Mouse (Mus musculus) CH12.LX (cell line): Measurements from ENCODE around the gene Uhrf1bp1l. TPM values are rescaled to one million over a fixed set of nuclear protein-coding genes. Genes with fewer than 3 reads are reported as not detected.
A peak's percentile ranks its signal among the peaks of the same experiment; 100 is the strongest.

Experiments used
- DNase-seq: peaks from one replicate; pipeline ENCODE4 v3.0.0-alpha.2; 2013; ENCODE audit errors: extremely low read depth
- H3K27ac ChIP-seq: 2 replicates; pipeline ENCODE4 v1.5.1; 2012; ENCODE audit warnings: low read depth, mild to moderate bottlenecking, control low read depth, moderate library complexity; ENCODE audit not compliant: insufficient read depth
- H3K27me3 ChIP-seq: replicated peaks from 2 replicates; pipeline ENCODE3; 2012; ENCODE audit warnings: inconsistent platforms
- H3K36me3 ChIP-seq, 2 experiments: replicated peaks in 1 of 2; 2 replicates each; pipeline versions ENCODE3 to v1.6.1; 2012; ENCODE audit warnings: inconsistent platforms in 1 of 2, low read length in 1 of 2, mild to moderate bottlenecking in 1 of 2, mixed read lengths in 1 of 2, moderate library complexity in 1 of 2; ENCODE audit not compliant: control insufficient read depth in 1 of 2, insufficient read depth in 1 of 2
- H3K4me1 ChIP-seq, 2 experiments: 2 replicates each; pipeline ENCODE4 v1.6.1; 2012; ENCODE audit warnings: inconsistent platforms in 1 of 2, moderate library complexity in 1 of 2; ENCODE audit not compliant: insufficient read depth in 2 of 2, control insufficient read depth in 1 of 2
- H3K4me2 ChIP-seq: 2 replicates; pipeline ENCODE4 v1.6.1; 2012; ENCODE audit warnings: low read depth, mild to moderate bottlenecking, control low read depth; ENCODE audit not compliant: poor library complexity, insufficient read depth, severe bottlenecking
- H3K4me3 ChIP-seq, 3 experiments: fragments of 150-350 bp in 1 of 3; sonication (generic) in 1 of 3; replicated peaks in 1 of 3; 2 replicates each; pipeline versions ENCODE3 to v1.5.1; 2011 to 2012; ENCODE audit warnings: low read depth in 2 of 3, low read length in 2 of 3, mild to moderate bottlenecking in 2 of 3, moderate library complexity in 2 of 3, control low read depth in 1 of 3, improper control_type of control experiment in 1 of 3, inconsistent platforms in 1 of 3, mixed read lengths in 1 of 3; ENCODE audit not compliant: poor library complexity in 1 of 3
- H3K79me2 ChIP-seq: replicated peaks from 2 replicates; pipeline ENCODE4 v1.6.1; 2012; ENCODE audit warnings: mild to moderate bottlenecking, moderate library complexity; ENCODE audit not compliant: control insufficient read depth, poor library complexity, insufficient read depth, severe bottlenecking; ENCODE audit errors: extremely low read depth
- H3K9ac ChIP-seq: 2 replicates; pipeline ENCODE4 v1.6.1; 2012; ENCODE audit warnings: low read depth, mild to moderate bottlenecking, control low read depth, moderate library complexity; ENCODE audit not compliant: insufficient read depth
- H3K9me3 ChIP-seq: replicated peaks from 2 replicates; pipeline ENCODE3; 2012; ENCODE audit warnings: low read length, inconsistent platforms, mixed read lengths
- BHLHE40 ChIP-seq: IDR thresholded peaks from 2 replicates; pipeline ENCODE4 v1.6.1; 2011; ENCODE audit warnings: mild to moderate bottlenecking, low read depth, low read length, improper control_type of control experiment
- CHD1 ChIP-seq: IDR thresholded peaks from 2 replicates; pipeline ENCODE4 v1.6.1; 2012; ENCODE audit warnings: low read depth, low read length, improper control_type of control experiment, inconsistent platforms
- CTCF ChIP-seq, 2 experiments: IDR thresholded peaks in 1 of 2; conservative IDR thresholded peaks in 1 of 2; 2 replicates each; pipeline ENCODE4 v1.5.1; 2011 to 2012; ENCODE audit warnings: low read depth in 2 of 2, low read length in 2 of 2, improper control_type of control experiment in 1 of 2, inconsistent platforms in 1 of 2, mild to moderate bottlenecking in 1 of 2, moderate library complexity in 1 of 2
- EP300 ChIP-seq: IDR thresholded peaks from 2 replicates; pipeline ENCODE4 v1.6.1; 2011; ENCODE audit warnings: low read length, improper control_type of control experiment
- MAFK ChIP-seq: IDR thresholded peaks from 2 replicates; pipeline ENCODE4 v1.6.1; 2011; ENCODE audit warnings: low read length, improper control_type of control experiment; ENCODE audit not compliant: insufficient replicate concordance
- MYC ChIP-seq: IDR thresholded peaks from 2 replicates; pipeline ENCODE4 v1.6.1; 2011; ENCODE audit warnings: low read depth, mild to moderate bottlenecking, improper control_type of control experiment, low read length
- RAD21 ChIP-seq: IDR thresholded peaks from 2 replicates; pipeline ENCODE4 v1.6.1; 2011; ENCODE audit warnings: low read depth, mild to moderate bottlenecking, low read length, improper control_type of control experiment, moderate library complexity
- TCF12 ChIP-seq: IDR thresholded peaks from 2 replicates; pipeline ENCODE4 v1.6.1; 2014; ENCODE audit warnings: low read depth, mild to moderate bottlenecking, inconsistent platforms, low read length, improper control_type of control experiment
- ZNF384 ChIP-seq: IDR thresholded peaks from 2 replicates; pipeline ENCODE4 v1.6.1; 2012; ENCODE audit warnings: low read depth, low read length, improper control_type of control experiment, inconsistent platforms
- dilution Hi-C: fragments of 300-500 bp; cut with MboI; formaldehyde crosslinking; loops from 2 replicates; pipeline ENCODE4 v1.14.3; 2020; ENCODE audit warnings: low sequenced_read_pairs; ENCODE audit not compliant: extremely low pct_unique_long_range_greater_than_20kb, extremely low pct_ligation_motif_present
- in situ Hi-C: fragments of 300-500 bp; cut with MboI; formaldehyde crosslinking; loops from 3 replicates; pipeline ENCODE4 v1.14.3; 2019; ENCODE audit warnings: low sequenced_read_pairs, low pct_ligation_motif_present, low pct_unique_long_range_greater_than_20kb, mixed read lengths
- polyA plus RNA-seq: library from polyadenylated mRNA; unstranded; fragments of >175 nt; gene quantifications from 2 replicates; pipeline ENCODE4 v1.2.1, GENCODE M21; 2012; ENCODE audit warnings: low read depth; ENCODE audit not compliant: insufficient read length
- total RNA-seq, 2 experiments: library from RNA; depleted of rRNA; stranded (reverse); fragments of 300-350 nt in 1 of 2; fragments of >200 nt in 1 of 2; gene quantifications; 2 replicates each; pipeline ENCODE4 v1.2.3; 2012 to 2014

Uhrf1bp1l gene
- total and polyA plus RNA-seq, 3 experiments = 18.8 to 40.1 (median 27.9) TPM

DNA sequence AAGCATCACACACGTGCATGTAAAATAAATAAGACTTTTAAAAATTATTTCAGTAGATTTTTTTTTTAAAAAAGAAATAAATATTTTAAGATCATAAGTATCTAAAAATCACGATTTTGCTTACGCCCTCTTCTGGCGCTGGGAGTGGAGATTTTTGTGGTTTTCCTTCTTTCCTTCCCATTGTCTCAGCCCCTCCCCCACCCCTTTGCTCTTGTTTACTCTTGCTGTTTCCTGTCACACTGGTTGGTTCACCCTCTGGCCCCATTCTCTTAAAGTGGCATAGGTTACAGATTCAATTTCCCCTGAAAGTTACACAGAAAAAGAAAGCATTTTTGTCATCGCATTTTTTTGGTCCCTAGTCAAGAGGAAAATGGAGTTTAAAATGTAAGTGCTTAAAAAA, 41.7 kb upstream of the Uhrf1bp1l start:
- Histone ChIP-seq H3K79me2 (no peaks in the 10 kb centered on the region), H3K4me3 (no peak overlapping the region), H3K4me1 (no peaks in the 10 kb centered on the region), H3K36me3 (no peaks in the 10 kb centered on the region), H3K27me3 (no peaks in the 10 kb centered on the region), H3K9me3 (no peaks in the 10 kb centered on the region), H3K9ac (no peak overlapping the region), H3K27ac (no peak overlapping the region), H3K4me2 (no peak overlapping the region)
- in situ Hi-C loops (no loop called here), dilution Hi-C loops (no loop called here)
- no peak for TF ChIP-seq MYC
- no peak for TF ChIP-seq BHLHE40
- TF ChIP-seq ZNF384 = no peak
- DNase-seq = no peak

DNA sequence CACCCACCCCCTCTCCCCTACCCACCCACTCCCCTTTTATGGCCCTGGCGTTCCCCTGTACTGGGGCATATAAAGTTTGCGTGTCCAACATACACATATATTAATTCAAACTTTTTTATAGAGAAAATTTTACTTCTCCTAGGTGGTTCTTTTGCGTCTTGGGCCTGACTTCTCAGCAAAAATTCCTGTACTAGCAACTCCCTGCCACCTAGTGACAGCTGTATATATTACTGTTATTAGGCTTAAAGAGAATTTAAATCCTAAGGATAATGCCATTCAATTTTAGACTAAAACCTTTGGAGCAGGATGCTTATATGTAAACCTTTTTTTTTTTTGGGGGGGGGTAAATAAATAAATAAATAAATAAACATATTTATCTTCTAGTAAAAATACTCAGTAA, 37.4 kb upstream of the Uhrf1bp1l start:
- no peaks in the 10 kb centered on the region for H3K79me2 ChIP-seq
- no peaks in the 10 kb centered on the region for H3K27me3 ChIP-seq
- in situ Hi-C loops = no loop called here
- H3K4me1 ChIP-seq = no peaks in the 10 kb centered on the region
- TF ChIP-seq EP300 = no peak
- TF ChIP-seq RAD21 = peak; percentile 6; the same call in 1 of the 2 replicates
- TF ChIP-seq CTCF (conservative IDR thresholded peaks at IDR 0.05 in 1 of 2, IDR thresholded peaks at IDR 0.05 in 1 of 2; ENCODE audit: low read depth in 2 of 2, low read length in 2 of 2) = peak in 1 of 2 experiments; percentile 36; a peak in 2 of 4 replicates
- TF ChIP-seq, all 38 proteins: peak for 2
- no peaks in the 10 kb centered on the region for H3K9me3 ChIP-seq
- dilution Hi-C loops = no loop called here
- no peak overlapping the region for H3K4me2 ChIP-seq
- peaks cover 6 to 11% of the 10 kb centered on the region in 2 experiments for H3K36me3 ChIP-seq
- no peak for DNase-seq
- H3K9ac ChIP-seq = no peak overlapping the region
- no peak overlapping the region for H3K4me3 ChIP-seq
- no peak overlapping the region for H3K27ac ChIP-seq

DNA sequence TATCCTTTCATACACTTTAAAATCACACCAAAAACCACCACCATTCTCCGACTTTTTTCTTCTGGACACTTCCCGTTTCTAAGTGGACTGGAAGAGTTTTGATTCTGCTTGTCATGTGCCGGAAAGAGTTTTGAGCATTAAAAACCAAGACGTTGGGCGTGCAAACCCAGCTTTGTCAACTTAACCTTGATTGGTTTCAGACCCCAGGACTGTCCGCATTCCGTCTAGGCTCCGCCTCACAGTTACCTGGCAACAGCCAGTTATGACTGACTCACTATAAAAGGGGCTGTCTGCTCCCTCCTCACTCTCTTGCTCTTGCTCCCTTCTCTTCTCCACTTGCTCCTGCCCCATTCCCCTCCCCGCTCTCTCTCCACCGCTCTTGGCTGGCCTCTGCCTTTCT, 36.1 kb upstream of the Uhrf1bp1l start:
- no peaks in the 10 kb centered on the region for H3K9me3 ChIP-seq
- peaks cover 15 to 25% of the 10 kb centered on the region in 2 experiments for H3K36me3 ChIP-seq
- in situ Hi-C loops = no loop called here
- no peak overlapping the region for H3K9ac ChIP-seq
- no peak overlapping the region for H3K4me3 ChIP-seq
- no peaks in the 10 kb centered on the region for H3K79me2 ChIP-seq
- no peaks in the 10 kb centered on the region for H3K27me3 ChIP-seq
- dilution Hi-C loops = no loop called here
- TF ChIP-seq MYC = no peak
- no peak for TF ChIP-seq CTCF (conservative IDR thresholded peaks at IDR 0.05 in 1 of 2, IDR thresholded peaks at IDR 0.05 in 1 of 2; ENCODE audit: low read depth in 2 of 2, low read length in 2 of 2)
- TF ChIP-seq MAFK = no peak
- TF ChIP-seq CHD1 = no peak
- no peak for TF ChIP-seq TCF12
- peak overlapping the region; percentile 36; the same call in 1 of the 2 replicates for H3K4me2 ChIP-seq
- H3K27ac ChIP-seq = no peak overlapping the region
- no peak for DNase-seq
- no peaks in the 10 kb centered on the region for H3K4me1 ChIP-seq
